Mouse (Mus musculus) heart, postnatal 0 days (tissue): ENCODE measurements around the gene Rad17.

Experiments used
- CTCF ChIP-seq: IDR thresholded peaks from 2 replicates; pipeline ENCODE4 v1.5.1; 2016; ENCODE audit warnings: antibody characterized with exemption, control low read depth, low read depth
- EP300 ChIP-seq: IDR thresholded peaks from 2 replicates; pipeline ENCODE4 v1.6.1; 2016; ENCODE audit warnings: antibody characterized with exemption, low read depth

DNA sequence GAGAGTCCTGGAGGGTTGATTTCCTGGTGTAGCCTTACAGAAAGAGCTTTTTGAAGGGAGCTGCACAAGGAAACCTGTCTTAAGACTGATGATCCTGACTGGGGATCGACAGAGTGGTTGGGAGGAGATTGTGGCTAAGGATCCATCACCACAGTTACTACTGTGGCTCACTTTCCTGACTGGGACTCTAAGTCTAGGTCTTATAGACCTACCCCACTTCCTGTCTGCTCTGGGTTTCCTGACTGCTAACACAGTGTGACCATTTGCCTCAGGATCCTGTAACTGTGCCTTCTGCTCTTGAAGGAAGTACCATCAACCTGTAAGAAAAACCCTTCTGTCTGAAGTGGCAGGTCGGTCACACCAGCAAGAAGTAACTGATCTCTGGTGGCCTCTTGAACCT, 80.1 kb downstream of the Rad17 start:
- TF ChIP-seq EP300, result no peak
- no peak for TF ChIP-seq CTCF
